17 mouse cellular contexts compared by ENCODE assay signal in genomic region chr15:26922026-26922425, GRCm38 (mm10). TPM values are rescaled to one million over a fixed set of nuclear protein-coding genes. Genes with fewer than 3 reads are reported as not detected.
"Had no signal": no experiment of that assay in that cellular context is flagged by ENCODE, and none has a peak within 500 bp of the region (broad histone marks: within the 10 kb centered on the region; RNA-seq: fewer than 3 reads in every experiment).

No protein-coding gene starts in this region.

- H3K9me3 ChIP-seq: lung, embryonic 15.5 days; midbrain, embryonic 12.5 days; neural tube, embryonic 12.5 days; stomach, embryonic 15.5 days had no signal

- ATAC-seq: liver, postnatal 0 days; lung, postnatal 0 days had no signal

- H3K27me3 ChIP-seq: lung, embryonic 15.5 days; megakaryocyte, embryonic 14.5 days; midbrain, embryonic 12.5 days; neural tube, embryonic 12.5 days; stomach, embryonic 15.5 days had no signal

- H3K4me3 ChIP-seq: lung, embryonic 15.5 days; megakaryocyte, embryonic 14.5 days; midbrain, embryonic 12.5 days; neural tube, embryonic 12.5 days; stomach, embryonic 15.5 days had no signal

- H3K36me3 ChIP-seq: lung, embryonic 15.5 days; midbrain, embryonic 12.5 days; neural tube, embryonic 12.5 days; stomach, embryonic 15.5 days had no signal

- H3K4me1 ChIP-seq: lung, embryonic 15.5 days; megakaryocyte, embryonic 14.5 days; midbrain, embryonic 12.5 days; neural tube, embryonic 12.5 days; stomach, embryonic 15.5 days had no signal

- H3K9ac ChIP-seq: liver, postnatal 0 days; lung, embryonic 15.5 days; midbrain, embryonic 12.5 days; neural tube, embryonic 12.5 days; stomach, embryonic 15.5 days had no signal

- DNase-seq: liver, postnatal 0 days; lung, adult 2 months; lung, postnatal 14 days; lung, postnatal 36 days; midbrain, embryonic 14.5 days; right cerebral cortex, postnatal 14 days; thymus, adult 2 months; thymus, postnatal 25 days; thymus, postnatal 4 days had no signal

- H3K27ac ChIP-seq: lung, embryonic 15.5 days; macrophage; midbrain, embryonic 12.5 days; neural tube, embryonic 12.5 days; stomach, embryonic 15.5 days; stomach, postnatal 0 days had no signal

- H3K4me2 ChIP-seq: lung, embryonic 15.5 days; midbrain, embryonic 12.5 days; neural tube, embryonic 12.5 days; stomach, embryonic 15.5 days had no signal

RNA-seq across cellular contexts. Expression of gene Fbxl7, which starts 26.6 kb away (rescaled TPM):
- polyA plus RNA-seq: macrophage had no signal
